Mouse (Mus musculus) retina, postnatal 7 days (tissue): ENCODE measurements around the gene Phactr2.
"Not testable (repeated sequence)": the region's sequence is repeated elsewhere in the genome, so short reads cannot be mapped to it uniquely, and the experiment has no call there.

Experiments
- DNase-seq: peaks from one replicate; pipeline ENCODE4 v3.0.0-alpha.2; 2012; ENCODE audit warnings: low read depth, low spot score

Phactr2 gene

DNA sequence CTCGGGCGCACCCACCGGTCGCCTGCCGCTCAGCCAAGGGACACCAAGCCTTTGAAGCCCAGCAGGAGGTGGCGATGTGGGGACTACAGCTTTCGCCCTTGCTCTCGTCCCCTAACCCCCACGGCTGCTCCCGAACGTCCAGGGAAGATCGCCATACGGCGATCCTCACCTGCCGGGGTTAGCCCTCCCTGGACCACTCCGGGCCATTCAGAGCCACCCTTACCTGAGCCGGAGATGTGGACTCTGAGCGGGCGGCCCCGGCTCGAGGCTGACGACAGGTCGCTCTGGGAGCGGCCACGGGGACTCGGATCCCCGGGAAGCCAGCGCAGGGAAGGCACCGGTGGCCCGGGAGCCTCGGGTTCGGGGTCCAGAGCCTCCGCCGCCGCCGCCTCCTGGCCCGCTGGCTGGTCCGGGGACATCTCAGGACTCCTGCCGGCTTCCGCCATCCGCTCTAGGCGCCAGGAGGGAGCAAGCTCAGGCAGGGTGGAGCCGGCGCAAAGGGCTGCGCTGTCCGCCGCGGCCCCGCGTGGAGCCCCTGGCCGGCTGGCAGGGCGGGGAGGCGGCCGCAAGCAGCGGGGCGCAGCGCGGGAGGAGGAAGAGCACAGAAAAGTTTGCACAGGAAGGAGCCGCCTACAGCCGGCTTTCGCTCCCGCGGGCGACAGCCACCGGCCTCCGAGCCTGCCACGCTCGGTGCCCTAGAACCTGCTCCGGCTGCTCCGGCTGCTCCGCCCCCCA lies at the start of gene Phactr2:
Gene Phactr2, minus strand, starts transcription at position 580 of the 735 bp plus-strand sequence.
- peak; percentile 9 for DNase-seq

DNA sequence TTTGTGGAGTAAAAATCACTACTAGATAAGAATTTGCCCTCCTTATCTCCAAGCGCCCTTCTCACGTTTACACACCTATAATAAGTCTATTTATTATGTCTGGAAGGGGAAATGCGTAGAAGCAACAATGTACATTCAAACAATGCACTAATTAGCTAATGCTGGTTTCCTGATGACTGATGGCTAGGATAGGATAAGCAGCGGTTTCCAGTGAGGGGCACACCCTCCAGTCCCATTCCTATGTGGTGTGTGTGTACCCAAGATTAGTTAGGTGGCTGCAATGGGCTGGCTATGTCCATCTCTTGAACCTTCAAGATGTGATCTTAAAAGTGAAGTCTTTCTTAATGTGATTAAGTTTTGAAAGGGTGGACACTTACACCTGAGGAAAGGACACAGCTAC lies 47.6 kb upstream of the Phactr2 start:
- no peak for DNase-seq

- no peak for DNase-seq
Measured at GRCm38 (mm10) chr10:13502371-13502770, 28.2 kb upstream of the Phactr2 start.

- DNase-seq: not testable (repeated sequence)
Measured at GRCm38 (mm10) chr10:13501533-13501932, 27.3 kb upstream of the Phactr2 start.

DNA sequence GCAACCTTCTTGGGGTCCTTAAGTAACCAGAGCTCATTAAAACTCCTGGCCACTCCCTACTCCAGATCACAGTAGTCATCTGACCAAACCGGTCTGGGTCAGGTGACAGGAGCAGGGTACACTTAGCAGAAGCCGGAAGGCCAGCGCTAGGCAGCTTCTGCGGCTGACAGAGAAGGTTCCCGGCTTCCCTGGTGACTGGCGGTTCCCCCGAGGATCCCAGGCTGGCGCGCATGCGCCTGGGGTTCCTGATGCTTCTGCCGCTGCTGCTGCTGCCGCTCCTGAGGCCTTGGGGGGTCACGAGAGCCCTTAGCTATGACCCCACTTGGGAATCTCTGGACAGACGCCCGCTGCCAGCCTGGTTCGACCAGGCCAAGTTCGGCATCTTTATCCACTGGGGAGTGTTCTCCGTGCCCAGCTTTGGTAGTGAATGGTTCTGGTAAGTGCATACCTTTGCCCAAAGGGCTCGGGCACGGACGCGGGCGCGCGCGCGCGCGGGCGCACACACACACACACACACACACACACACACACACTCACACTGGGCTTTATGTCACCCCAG lies 26.8 kb upstream of the Phactr2 start:
- peak; percentile 68 for DNase-seq

DNA sequence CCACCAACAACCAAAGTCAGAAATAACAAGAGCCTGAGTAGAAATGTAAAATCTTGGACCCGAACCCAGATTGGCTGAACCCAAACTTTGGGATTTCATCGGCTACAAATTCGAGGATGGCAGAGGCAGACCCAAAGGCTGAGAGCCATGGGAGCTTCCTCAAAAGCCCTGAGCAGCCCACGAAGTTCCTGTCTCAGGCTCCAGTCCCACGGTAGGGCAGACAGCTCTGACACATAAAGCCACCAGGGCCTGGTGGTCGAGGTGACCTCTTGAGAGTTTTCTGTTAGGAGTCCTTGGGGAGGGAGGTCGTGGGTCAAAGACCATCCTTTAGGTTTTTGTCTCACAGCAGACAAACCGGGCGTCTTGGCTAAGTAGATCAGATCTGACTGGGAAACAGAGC lies 26.3 kb upstream of the Phactr2 start:
- no peak for DNase-seq

DNA sequence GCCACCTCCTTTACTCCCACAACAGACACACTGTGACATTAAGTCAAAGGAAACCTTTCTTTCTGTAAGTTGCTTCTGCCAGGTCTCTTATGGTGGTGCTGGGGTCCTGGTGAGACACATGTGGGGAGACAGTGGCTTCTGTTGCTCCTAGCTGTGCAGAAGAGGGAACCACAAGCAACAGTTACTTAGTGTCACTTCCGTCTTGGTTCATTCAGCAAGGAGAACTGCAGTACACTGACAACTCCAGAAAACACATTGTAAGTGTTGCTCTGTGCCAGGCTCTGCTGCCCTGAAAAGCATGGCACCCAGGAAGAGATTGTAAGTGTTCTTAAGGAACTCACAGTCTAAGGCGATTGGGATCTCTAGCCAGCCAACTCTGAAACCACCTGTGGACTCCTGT lies 25.1 kb upstream of the Phactr2 start, which contains the start of gene Fuca2:
Gene Fuca2, plus strand, starts transcription at position 210 of the 400 bp plus-strand sequence.
- no peak for DNase-seq

- no peak for DNase-seq
Measured at GRCm38 (mm10) chr10:13496315-13496714, 22.1 kb upstream of the Phactr2 start.

DNA sequence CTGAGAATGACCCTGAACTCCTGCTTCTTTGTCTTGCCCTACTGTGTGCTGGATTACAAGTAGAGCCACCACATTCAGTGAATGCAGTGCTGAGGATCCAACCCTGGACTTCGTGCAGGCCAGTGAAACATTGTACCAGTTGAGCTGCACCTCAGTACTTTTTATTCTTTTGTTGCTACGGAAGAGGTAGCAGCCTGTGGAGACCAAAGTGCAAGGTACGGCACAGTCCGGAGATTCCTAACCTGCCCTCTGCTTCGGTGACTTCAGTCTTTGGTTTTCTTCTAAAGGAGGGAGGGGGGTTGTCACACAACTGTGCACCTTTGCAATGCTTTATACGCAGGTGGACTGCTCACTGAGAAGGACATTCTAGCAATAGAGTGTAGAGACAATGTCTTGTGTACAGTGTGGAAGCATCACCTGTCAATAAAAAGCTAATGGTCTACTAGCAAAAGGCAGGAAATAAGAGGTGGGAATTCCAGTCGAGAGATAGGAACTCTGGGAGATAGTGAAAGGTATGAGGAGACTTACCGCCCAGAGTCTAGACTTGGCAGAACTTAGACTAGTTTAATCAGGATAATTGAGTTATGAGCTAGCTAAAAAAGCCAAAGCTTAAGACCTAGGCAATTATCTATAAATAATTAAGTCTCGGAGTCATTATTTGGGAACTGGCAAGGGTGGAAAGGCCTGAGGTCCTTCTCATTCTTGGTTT lies 19.9 kb upstream of the Phactr2 start:
- no peak for DNase-seq

GRCm38 (mm10) chr10:13489671-13490070 lies 15.5 kb upstream of the Phactr2 start:
- no peak for DNase-seq

DNA sequence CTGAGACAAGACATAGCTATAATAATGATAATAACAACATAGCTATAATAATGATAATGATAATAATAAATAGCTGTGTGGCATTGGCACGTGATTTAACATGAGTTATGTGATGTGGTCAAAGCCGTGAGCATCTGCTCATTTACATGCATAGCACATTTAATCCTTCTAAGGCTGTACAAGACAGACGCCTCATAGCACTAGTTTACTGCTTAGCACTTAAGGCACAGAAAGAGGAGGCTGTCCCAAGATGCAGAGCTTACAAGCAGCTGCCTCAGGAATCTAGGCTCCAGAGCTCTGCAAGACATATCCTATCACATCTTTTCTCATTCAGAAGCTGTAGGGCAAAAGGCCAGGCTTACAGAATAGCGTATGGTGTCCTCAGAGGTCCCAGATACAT lies 11.7 kb upstream of the Phactr2 start:
- no peak for DNase-seq

DNA sequence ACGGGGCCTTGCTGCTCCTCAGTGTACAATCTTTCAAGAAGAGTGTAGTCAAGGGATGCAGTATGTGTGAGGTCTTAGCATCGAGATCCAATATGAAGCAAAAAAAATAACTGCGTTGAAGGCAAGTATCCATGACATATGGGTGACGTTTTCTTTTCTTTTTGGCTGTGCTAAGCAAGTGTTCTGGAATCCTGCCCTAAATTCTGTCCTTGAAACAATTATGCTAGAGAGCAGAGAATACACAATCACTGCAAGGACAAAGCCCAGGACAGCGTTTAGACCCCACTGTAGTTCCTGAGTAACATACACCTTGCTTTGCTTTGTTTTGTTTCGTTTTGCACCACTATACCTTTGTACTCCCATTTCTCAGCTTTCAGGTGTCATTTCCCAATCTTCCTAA lies 5.1 kb upstream of the Phactr2 start:
- DNase-seq: no peak

GRCm38 (mm10) chr10:13475121-13475520 lies 909 bp upstream of the Phactr2 start:
- DNase-seq: no peak

- DNase-seq: no peak
Measured at GRCm38 (mm10) chr10:13474568-13474955, 350 bp upstream of the Phactr2 start.

- no peak for DNase-seq
Measured at GRCm38 (mm10) chr10:13473287-13473832, 852 bp downstream of the Phactr2 start.

DNA sequence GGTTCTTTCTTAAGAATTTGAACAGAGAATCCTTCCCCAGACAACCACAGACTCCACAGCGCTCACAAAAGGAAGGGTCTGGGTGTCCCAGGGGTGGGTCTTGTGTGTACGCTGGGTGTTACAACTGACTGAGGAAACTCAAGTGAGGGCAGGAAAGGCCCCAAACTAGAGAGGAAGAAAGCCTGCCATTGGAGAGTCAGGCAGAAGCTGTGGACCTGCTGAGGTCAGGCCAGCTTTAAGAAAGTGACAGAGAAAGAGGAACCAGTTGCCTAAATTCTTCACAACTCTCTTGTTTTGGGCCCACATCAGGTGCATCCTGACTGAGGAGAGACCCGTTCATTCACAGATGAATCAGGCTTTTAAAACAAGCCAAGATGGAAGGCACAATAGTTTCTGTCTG lies 4.0 kb downstream of the Phactr2 start:
- DNase-seq: no peak

- not testable (repeated sequence) for DNase-seq
Measured at GRCm38 (mm10) chr10:13468025-13468529, 6.1 kb downstream of the Phactr2 start.

GRCm38 (mm10) chr10:13466925-13467324 lies 7.3 kb downstream of the Phactr2 start:
- no peak for DNase-seq

GRCm38 (mm10) chr10:13464295-13464694 lies 9.9 kb downstream of the Phactr2 start:
- not testable (repeated sequence) for DNase-seq

DNA sequence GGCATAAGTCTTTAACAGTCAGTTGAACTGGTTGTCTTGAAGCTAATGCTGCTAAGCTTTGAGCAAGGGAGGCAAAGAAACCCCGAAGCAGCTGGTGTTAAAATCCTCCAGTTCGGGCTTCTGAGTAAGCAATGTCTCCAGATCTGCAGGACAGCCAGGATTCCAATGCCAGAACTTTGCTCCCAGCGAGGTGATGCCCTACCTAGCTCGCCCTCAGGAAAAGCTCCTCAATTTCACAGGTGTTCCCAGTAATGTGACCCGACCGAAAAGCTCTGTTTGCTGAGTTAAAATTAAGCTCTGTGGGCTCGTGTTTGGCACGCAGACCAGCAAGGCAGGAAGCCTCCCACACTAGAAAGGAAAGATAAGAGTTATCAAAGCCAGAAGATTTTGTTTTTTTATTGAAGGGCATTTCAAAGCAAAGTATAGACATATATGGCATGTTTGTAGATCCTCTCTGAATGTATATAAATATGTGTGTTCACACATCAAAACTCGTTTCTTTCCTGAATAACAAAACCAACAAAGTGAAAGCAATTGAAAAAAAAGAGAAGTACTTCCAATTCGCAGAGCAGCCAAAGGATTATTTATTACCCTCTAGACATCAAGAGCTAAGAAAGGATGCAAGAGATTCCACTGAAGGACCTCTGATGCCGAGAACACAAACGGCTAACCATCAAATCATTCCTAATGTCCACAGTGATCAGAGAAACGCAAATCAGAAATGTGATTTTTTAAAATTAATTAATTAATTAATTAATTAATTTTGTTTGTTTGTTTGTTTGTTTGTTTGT lies 20.8 kb downstream of the Phactr2 start:
- no peak for DNase-seq

DNA sequence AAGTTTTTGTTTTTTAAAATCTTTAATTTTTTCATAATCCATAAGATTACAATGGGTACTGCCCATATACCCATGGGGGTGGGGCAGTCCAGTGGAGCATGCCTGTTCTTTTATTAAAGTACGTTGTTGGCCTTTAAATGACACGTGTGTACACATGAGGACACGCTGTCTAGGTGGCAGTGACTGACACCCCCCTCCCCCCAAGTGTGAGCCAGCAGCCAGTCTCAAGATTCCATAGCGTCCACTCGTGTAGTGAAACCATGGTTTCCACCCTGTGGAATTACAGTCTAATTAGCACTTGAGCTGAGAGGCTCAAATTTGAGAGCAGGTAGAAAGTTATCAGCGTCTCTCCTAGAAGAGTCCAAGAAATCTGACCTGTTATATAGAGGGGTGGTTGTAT lies 22.6 kb downstream of the Phactr2 start:
- no peak for DNase-seq
